Mouse (Mus musculus): ENCODE measurements at regions not wholly inside any gene's neighbourhood (a gene's known extent, or its start where the extent isn't known, plus 50 kb on each side); places are given as distances from the start of the nearest gene placed in this dataset.

- no peak for DNase-seq
These were observed 350.5 kb upstream of the Fam92a start for GRCm38 (mm10) chr4:12522358-12522757.

GRCm38 (mm10) chr4:12521246-12521645 is 349.4 kb upstream of the Fam92a start:
- DNase-seq: no peak

- no peak for DNase-seq
These were observed 344.7 kb upstream of the Fam92a start for GRCm38 (mm10) chr4:12516497-12516896.

GRCm38 (mm10) chr4:12511656-12512385 is 340.0 kb upstream of the Fam92a start:
- DNase-seq: peak; percentile 51

- no peak for DNase-seq
These were observed 335.2 kb upstream of the Fam92a start for GRCm38 (mm10) chr4:12506851-12507551.

- no peak for DNase-seq
These were observed 329.3 kb upstream of the Fam92a start for GRCm38 (mm10) chr4:12501086-12501485.

GRCm38 (mm10) chr4:12498426-12498825 is 326.6 kb upstream of the Fam92a start:
- no peak for DNase-seq

- no peak for DNase-seq
These were observed 320.7 kb upstream of the Fam92a start for GRCm38 (mm10) chr4:12492468-12492867.

GRCm38 (mm10) chr4:12491306-12491705 is 319.5 kb upstream of the Fam92a start:
- no peak for DNase-seq

GRCm38 (mm10) chr4:12490066-12490465 is 318.3 kb upstream of the Fam92a start:
- no peak for DNase-seq

GRCm38 (mm10) chr4:12489358-12489757 is 317.5 kb upstream of the Fam92a start:
- DNase-seq: no peak

GRCm38 (mm10) chr4:12481481-12481880 is 309.7 kb upstream of the Fam92a start:
- DNase-seq: no peak

- DNase-seq: no peak
These were observed 304.9 kb upstream of the Fam92a start for GRCm38 (mm10) chr4:12476717-12477116.

GRCm38 (mm10) chr4:12474981-12475568 is 303.3 kb upstream of the Fam92a start:
- no peak for DNase-seq

- DNase-seq: no peak
These were observed 302.6 kb upstream of the Fam92a start for GRCm38 (mm10) chr4:12474421-12474820.

GRCm38 (mm10) chr4:12461701-12462100 is 289.9 kb upstream of the Fam92a start:
- no peak for DNase-seq

GRCm38 (mm10) chr4:12461251-12461650 is 289.4 kb upstream of the Fam92a start:
- DNase-seq: no peak

- DNase-seq: no peak
These were observed 286.3 kb upstream of the Fam92a start for GRCm38 (mm10) chr4:12457978-12458597.

GRCm38 (mm10) chr4:12452086-12452485 is 280.3 kb upstream of the Fam92a start:
- DNase-seq: no peak

- no peak for DNase-seq
These were observed 253.7 kb upstream of the Fam92a start for GRCm38 (mm10) chr4:12425507-12425906.

- DNase-seq: peak; percentile 6
These were observed 250.0 kb upstream of the Fam92a start for GRCm38 (mm10) chr4:12421628-12422319.

- DNase-seq: peak; percentile 7
These were observed 246.3 kb upstream of the Fam92a start for GRCm38 (mm10) chr4:12418086-12418485.

- DNase-seq: no peak
These were observed 223.5 kb upstream of the Fam92a start for GRCm38 (mm10) chr4:12395344-12395743.
